Mouse (Mus musculus) hindlimb bud, embryonic 11.5 days (tissue): ENCODE data around the gene Lipe.
"Not testable (repeated sequence)": the region's sequence is repeated elsewhere in the genome, so short reads cannot be mapped to it uniquely, and the experiment has no call there.

Source experiments
- DNase-seq: peaks from one replicate; pipeline ENCODE4 v3.0.0-alpha.2; 2012; ENCODE audit warnings: low read depth, low spot score; ENCODE audit errors: extremely low spot score

The Lipe gene

DNA sequence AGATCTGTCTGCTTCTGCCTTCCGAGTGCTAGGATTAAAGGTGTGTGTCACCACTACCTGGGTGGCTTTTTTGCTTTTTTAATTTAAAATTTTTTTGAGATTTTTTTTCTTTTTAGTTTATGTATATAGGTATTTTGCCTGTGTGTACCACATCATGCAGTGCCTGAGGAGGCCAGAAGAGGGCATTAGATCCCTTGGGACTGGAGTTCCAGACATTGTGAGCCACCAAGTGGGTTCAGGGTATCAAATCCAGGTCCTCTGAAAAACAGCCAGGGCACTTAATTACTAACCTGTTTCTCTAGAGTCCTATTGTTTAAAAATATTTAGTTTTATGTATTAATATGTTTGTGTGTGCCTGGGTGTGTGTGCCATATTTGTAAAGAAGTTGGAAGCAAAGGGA lies 19.1 kb upstream of the Lipe start:
- DNase-seq: no peak

DNA sequence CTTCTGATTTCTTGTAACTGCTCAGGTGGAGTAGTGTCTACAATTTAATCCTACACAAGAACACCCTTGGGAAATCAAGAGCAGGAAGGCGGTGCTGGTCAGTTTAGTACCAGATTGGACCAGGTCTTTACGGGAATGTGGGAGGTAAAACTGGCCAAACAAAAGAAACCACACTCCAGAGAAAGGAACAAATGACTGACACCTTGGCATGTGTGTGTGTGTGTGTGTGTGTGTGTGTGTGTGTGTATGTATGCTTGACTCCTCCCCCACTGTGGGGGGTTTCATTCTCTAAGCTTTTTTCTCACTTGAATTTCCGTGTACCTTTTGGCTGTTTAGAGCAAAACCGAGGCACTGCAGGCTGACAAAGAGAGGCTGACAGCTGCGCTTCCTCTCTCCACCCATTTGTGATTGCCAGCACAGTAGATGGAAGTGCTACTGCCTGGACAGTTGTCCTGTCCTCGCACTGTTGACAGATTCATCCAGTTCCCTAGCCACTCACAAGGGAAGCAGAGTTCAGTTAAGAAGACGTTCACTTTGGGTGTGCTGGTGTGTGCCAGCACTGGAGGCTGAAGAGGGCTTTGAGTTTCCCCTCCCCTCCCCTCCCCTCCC lies 14.4 kb upstream of the Lipe start, which contains the start of gene Cxcl17:
Gene Cxcl17 (minus strand): TSS at position 54 of the 609 bp plus-strand sequence.
- no peak for DNase-seq

DNA sequence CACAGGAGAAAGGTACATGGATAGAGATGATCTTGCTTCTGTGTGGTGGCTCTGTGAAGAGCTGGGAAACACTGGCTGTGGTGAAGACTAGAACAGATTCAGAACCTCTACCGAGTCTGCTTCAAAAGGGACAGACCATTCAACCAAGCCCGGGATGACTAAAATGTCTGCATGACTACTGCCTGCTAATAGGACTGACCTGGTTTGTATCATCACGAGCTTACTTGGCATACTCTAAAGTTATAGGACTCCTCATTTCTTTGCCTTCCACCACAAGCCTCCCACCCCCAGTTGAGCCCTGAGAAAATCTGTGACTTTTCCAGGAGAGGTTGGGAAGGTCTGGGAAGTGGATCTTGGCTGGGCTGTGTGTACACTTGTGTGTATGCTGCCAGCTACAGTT lies 13.4 kb upstream of the Lipe start:
- DNase-seq: no peak

DNA sequence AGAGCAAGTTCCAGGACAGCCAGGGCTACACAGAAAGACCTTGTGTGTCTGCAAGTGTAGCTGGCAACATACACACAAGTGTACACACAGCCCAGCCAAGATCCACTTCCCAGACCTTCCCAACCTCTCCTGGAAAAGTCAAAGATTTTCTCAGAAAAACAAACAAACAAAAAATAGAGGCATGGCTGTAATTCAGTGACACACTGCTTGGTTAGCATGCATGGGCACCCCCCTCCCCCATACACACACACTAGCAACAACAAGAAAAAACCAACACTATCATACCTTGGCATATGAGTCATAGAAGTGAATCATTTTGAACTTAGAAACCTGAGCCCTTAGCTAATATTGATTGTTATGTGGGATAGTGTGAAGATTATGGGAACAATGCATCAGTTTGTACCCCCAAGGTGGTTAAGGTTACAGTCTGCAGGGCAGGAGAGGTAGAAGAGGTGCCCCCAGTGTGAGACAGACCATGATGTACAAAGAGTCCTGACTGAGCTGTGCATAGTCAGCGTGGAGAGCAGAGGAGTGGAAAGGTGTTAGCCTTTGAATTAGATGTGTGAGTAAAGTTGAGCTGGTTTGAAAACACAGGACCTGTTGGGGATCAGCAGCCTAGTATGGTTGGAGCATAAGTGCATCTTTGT lies 12.6 kb upstream of the Lipe start:
- no peak for DNase-seq

DNA sequence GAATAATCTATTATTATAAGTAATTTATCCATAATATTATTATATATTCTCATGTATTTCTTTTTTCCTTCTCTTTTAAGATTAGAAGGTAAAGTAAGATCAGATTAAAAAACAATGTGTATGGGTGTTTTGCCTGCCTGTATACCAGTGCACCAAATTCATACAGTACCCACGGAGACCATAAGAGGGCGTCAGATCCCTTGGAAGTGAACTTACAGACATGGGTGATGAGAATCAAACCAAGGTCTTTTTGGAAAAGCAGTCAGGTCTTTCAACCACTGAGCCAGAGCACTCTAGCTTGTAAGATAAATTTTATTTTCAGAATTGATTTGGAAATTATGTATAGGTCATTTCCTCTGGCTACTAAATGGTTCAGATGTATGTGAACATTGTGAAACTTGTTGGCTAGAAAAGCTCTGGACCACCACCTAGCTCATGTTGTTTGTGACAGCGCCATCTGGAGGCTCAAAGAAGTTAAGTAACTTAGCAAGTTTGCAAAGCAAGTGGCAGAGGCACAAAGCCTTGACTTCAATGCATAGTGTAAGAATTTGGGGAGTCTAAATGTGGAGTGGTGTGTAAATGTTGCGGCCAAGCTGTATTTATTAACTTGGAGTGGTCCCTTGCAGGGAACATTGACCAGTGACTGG lies 10.7 kb upstream of the Lipe start:
- peak; percentile 18 for DNase-seq

DNA sequence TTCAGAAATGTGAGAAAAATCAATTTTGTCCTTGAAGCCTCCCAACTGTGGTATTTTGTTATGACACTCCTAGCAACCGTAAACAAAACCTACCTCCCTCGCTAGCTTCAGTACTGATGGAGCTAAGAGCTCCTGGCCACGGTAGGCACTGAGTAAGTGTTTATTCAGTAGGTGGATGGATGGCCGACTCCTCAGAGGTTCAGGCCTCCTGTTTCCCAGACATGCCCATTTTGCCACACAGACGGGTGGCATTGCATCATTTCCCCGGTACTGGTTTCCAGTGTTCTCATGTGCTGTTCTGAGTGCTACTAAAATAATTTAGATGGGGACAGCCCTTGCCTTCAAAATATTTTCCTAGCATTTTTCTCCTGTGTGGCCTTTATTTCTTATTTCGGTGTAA lies 8.0 kb upstream of the Lipe start:
- DNase-seq: no peak

DNA sequence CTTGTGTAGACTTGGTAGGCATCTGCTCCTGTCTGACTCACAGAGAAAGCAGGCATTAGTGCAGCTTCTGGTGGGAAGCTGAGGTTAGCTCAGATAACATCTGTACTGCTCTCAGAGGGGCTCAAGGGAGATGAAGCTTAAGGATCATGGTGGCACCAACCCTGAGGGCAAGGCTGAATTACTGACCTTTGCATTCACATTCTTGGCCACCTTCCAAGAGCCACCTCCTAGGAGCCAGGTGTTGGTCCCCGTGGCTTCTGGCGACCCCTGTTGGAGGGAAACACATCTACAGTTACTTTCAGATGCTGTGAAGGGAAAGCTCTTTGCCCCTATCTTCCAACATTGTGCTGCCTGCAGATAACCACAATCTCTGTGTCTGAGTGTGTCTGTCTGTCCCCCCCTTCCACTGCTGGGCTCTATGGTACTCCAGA lies 4.2 kb upstream of the Lipe start:
- no peak for DNase-seq

DNA sequence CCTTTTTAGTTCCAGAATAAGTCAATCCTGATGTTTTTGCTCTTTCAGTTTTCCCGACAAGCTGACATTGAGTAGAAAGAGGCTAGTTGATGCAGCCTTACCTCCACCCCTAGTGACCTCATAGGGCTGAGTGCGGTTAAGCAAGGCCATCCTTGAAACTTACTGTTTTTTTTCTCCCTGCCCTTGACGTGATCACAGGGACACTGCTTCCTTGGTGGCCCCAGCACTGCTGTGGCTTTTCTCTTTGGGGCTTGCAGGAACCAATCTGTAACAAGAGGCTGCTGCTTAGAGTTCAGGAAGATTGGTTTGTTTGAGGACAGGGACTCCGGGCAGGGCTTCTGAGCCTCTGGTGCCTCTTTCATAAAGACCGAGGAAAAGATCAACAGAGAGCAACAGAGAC lies 3.5 kb upstream of the Lipe start:
- no peak for DNase-seq

DNA sequence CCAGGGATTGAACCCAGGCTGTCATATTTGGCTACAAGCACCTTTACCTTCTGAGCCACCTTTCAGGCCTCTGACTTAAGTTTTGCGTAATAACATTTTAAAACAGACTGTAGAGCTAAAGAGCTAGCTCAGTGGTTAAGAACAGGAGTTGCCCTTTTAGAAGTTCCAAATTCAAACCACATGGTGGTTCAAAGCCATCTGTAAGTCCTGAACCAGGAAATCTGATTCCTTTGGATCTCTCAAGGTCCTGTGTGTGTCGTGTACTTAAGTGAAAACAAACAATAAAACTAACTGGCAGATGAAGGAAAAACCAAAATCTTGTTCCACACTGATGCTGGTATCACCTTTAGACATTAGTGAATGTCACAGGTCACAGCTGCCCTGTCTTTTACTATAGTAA lies 3.0 kb upstream of the Lipe start:
- no peak for DNase-seq

DNA sequence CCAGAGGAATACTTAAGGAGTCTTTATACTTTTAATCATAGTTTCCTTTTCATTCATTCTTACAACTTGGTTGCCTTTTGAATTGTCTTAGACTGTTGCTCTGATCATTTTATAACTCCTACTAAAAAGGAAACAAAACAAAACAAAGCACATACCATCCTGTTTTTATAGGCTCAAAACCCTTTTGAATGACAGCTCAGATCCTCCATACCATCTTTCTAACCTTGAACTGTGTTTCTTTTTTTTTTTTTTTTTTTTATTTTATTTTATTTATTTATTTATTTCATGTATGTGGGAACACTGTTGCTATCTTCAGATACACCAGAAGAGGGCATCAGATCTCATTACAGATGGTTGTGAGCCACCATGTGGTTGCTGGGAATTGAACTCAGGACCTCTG lies 518 bp upstream of the Lipe start:
- not testable (repeated sequence) for DNase-seq

DNA sequence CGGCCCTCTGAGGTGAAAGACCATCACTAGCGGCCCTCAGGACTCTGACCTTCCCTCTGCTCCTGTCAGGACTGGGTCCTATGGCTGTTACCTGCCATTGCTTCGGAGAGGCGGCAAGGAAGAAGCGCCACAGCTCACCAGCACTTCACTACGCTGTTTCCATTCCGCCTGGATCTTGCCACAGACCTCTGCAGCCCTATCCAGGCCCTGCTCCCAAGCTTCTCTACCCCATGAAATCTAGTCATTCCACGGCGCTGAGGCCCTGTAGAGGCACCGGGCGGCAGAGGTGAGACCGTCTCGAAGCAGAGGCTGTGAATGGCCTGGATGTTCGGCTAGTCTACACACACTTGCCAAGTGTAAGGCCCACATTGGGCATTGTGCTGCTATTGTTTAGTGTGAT lies 1.9 kb downstream of the Lipe start:
- no peak for DNase-seq

DNA sequence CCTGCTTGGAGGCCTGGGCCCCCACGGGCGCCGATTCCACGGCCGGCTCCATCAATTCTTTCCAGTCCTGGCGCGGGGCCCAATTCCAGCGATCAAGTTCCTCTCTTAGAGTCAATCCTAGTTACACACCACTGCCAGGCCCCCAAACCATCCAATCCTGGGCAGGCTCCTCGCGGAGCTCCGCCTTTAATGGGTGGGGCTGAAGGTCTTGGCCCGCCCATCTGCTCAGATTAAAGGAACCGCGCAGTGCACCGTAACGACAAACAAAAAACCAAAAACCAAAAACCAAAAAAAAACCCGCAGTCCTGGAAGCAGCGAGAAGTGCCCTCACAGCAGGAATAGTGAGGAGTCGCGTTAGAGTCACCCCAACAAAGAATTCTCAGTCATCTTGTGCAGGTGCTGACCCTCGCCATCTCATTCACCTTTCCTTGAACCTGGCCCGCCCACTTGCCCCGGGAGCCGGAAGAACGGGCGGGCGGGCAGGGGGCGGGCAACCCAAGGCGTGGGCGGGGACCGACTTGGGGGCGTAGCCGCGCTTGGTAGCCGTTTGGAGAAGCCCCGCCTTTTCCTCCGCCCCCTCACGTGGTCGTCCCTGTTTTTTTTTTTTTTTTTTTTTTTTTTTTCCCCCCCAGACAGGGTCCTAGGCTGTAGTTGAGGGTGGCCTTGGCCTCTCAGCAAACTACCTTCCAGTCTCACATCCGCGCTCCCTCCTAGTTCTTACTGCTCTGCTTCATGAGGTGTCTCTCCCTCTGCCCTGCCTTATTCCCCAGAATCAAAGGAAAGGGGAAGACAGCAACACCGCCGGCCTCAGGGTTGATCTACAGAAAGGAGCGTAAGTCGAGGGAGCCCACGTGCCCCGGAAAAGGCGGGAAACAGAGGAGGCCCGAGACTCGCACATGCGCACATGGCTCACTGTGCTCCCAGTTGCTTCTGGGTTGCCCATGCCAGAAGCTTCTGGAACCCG lies 2.7 kb downstream of the Lipe start:
- peak; percentile 86 for DNase-seq

DNA sequence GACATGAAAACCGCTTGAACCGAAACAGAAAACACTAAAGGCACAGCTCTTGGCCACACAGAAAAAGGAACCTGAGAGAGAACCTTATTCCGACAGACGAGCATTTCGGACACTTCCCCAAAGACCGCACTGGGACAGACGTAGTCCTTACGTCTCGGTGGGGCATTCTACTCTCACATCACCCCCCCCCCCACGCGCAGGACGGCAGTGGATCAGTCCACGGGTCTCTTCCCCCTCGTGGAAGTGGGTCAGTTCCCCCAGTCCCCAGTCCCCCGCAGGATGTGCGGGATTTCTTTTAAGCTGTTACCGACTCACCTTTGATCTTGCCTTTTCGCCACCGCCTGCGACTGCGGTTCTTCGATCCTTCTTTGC lies 3.3 kb downstream of the Lipe start:
- no peak for DNase-seq

DNA sequence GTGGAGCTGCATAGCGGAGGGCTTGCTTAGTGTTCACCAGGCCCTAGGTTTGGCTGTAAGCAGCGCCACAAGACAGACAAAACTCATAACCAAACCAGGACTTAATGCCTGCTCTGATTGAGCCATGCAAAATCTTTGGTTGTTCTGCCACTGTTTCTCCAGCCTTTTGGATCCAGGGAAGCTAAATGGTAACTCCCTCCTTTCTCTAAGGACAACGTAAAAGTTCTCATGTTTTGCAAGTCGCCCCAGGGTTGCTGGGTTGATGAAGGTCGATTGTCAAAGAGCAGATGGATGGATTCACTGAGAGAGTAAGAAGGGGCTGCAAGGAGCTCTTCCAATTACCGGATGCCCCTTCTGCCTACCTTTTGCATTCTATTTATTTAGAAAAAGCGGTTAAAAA lies 3.8 kb downstream of the Lipe start:
- no peak for DNase-seq

DNA sequence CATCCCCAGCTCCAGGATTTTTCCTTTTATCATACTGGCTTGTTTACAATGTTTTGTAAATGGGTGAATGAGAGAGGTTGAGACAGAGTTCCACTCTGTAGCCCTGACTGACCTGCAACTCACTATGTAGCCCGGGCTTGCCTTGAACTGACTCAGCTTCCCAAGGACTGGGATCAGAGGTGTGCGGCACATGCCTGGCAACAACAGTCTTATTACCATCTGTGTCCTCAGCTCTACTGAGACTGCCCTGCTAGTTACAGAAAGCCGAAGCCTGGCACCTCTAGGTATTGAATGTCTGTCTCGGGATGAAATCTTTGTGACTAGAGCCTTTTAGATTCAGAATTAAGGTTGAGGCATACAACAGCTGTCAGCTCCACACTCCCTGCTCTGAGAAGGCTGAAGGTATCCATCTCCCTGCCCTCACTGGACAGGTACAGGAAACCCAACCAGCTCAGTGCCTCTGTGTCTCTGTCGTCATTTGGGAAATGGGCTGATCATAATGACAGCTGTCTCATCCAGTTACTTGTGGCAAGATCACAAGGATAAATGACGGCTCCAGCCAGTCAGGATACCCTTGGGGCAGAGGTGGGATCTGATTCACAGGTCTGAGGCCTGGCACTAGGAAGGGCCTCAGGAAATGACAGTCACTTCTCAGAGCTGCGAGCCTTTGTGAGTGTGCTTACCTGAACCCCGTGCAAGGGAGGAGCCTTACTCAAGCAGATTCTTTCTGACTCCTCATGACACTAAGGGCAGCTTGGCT lies 4.9 kb downstream of the Lipe start:
- no peak for DNase-seq

DNA sequence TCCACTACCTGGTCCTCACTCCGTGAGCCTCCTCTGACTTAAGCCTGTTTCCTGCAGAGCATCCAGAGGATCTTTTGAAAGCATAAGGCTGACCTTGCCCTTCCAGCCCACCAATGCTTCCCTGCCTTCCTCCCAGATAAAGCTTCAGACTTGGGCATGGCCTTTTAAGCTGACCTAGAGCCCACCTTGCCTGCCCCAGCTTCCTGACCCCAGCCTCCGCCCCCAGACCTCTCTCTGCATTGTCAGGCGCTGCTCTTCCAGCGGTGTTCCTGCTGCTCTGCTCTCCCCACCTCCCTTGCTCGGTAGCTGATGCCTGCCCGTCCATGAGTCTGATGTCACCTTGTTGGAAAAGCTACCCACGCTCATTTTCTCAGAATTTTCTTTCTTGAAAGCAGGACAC lies 5.7 kb downstream of the Lipe start:
- DNase-seq: no peak

DNA sequence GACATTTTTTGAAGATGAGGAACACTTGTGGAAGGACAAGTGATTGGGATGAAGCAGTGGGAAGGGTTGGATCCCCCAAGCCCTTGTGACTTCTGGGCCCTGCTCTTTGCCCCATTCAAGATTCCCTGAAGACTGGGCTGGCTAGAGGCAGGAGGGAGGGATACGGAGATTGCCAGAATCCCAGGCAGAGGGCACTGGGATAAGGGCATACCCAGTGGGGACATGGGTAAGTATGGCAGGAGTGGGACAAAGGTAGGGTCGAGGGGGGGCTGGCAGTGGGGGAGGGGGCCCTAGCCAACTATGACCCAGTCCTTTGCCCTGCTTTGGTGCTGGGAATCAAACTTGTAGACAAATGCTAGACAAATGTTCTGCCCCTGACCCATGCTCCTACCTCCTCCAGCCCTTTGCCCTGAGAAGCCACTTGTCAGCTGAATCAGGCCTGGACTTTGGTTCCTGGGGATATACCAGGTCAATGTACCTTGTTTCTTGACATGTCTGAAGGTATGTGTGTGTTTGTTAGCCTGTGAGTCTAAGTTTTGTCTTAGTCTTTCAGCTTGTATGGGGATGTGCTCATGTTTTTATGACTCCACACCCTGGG lies 6.6 kb downstream of the Lipe start:
- no peak for DNase-seq

DNA sequence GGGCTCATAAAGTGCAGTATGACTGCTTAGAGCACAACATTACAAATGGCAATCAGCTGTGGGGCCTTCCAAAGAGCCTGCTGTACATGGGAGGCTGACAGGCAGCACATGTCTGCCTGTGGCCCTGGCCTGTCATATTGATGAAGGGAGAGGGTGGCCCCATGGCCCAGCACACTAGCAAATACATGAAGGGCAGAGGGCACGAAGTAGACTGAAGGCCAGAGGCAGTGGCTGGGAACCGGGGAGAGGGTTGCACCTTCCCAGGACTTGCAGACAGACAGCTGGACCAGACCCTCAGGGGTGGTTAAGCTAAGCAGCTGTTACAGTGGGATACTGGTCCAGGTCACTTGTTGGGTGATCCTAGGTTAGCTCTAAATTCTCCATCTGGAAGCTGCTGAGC lies 7.5 kb downstream of the Lipe start:
- DNase-seq: no peak

DNA sequence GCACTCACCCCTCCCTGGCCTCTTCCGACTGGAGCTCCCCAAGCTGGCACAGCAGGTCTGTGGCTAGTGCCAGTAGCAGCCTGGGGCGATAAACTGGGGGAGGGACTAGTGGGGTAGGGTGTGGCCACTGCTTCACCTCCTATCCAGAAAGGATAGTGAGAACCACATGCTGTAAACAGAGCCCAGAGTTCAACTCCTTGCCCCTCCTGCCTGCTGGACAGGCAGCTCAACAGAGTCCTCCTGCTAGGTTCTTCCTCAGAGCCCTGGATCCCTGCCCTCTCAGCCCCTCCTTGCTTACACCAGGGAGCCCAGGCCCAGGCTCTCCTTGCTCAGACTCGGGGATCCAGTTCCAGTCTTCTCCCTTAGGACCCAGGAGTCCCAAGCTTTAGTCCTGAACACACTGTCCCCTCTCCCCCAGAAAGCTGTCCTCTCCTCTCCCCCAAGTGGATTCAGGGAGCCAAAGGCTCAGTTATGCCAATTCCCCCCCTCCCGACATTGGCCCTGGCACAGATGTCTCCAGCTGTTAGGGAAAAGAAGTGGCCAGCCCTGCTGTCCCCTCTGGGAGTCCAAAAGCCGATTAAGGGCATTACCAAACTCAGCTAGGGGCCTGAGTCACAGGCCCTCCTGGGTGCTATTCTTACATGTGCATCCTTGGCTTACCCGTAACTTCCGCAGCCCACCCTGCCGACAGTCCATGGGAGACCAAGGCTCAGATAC lies 8.3 kb downstream of the Lipe start:
- no peak for DNase-seq

DNA sequence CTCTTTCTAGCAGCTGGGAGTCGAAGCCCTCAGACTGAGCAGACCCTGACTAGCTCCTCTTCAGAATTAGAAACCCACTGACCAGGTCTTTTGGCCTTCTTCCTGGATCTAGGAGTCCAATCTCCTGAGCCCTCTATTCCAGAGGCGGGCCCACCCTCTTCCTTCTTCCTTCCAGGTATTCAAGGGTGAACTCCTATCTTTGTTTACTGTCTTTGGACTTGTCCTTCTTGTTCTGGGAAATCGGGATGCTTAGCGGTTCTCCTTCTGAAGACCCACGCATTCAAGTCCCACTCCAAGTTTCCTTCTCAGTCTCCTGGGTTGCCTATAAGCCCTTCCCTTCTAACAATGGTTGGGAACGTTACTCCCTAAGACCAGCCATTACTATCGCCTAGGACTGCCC lies 9.6 kb downstream of the Lipe start:
- no peak for DNase-seq
